Mouse (Mus musculus) hindbrain, embryonic 15.5 days (tissue): ENCODE measurements around the gene Zbtb43. TPM values are rescaled to one million over a fixed set of nuclear protein-coding genes. Genes with fewer than 3 reads are reported as not detected.

Experiments used
- ATAC-seq: fragments of 200-750 bp; cut with Nextera tagmentation; 2 replicates; pipeline ENCODE4 v1.8.0; 2017; ENCODE audit warnings: low read depth, moderate number of reproducible peaks, moderate TSS enrichment; ENCODE audit not compliant: low FRiP score
- H3K27ac ChIP-seq: fragments of 300-500 bp; sonication (generic); replicated peaks from 2 replicates; pipeline ENCODE4 v1.5.1; 2015; ENCODE audit warnings: mild to moderate bottlenecking, inconsistent platforms
- H3K27me3 ChIP-seq: fragments of 300-500 bp; sonication (generic); 2 replicates; pipeline ENCODE4 v1.6.1; 2015; ENCODE audit warnings: control low read depth, inconsistent platforms
- H3K36me3 ChIP-seq: fragments of 300-500 bp; sonication (generic); 2 replicates; pipeline ENCODE4 v1.6.1; 2015; ENCODE audit warnings: control low read depth, inconsistent platforms
- H3K4me1 ChIP-seq: fragments of 300-500 bp; sonication (generic); replicated peaks from 2 replicates; pipeline ENCODE4 v1.6.1; 2015; ENCODE audit warnings: control low read depth, inconsistent platforms
- H3K4me2 ChIP-seq: fragments of 300-500 bp; sonication (generic); 2 replicates; pipeline ENCODE4 v1.6.1; 2015; ENCODE audit warnings: moderate library complexity, mild to moderate bottlenecking, inconsistent platforms
- H3K4me3 ChIP-seq: fragments of 300-500 bp; sonication (generic); 2 replicates; pipeline ENCODE4 v1.5.1; 2015; ENCODE audit warnings: mild to moderate bottlenecking, inconsistent platforms
- H3K9ac ChIP-seq: fragments of 300-500 bp; sonication (generic); 2 replicates; pipeline ENCODE4 v1.6.1; 2015; ENCODE audit warnings: inconsistent platforms
- H3K9me3 ChIP-seq: fragments of 300-500 bp; sonication (generic); 2 replicates; pipeline ENCODE4 v1.6.1; 2016; ENCODE audit warnings: control low read depth, inconsistent platforms
- WGBS: fragments of 180-500 bp; shearing (Covaris S2); methylation state at CpG from one replicate; pipeline ENCODE4 v1.1.7; 2015; 5-methylcytosine and 5-hydroxymethylcytosine counted together
- polyA plus RNA-seq: library from polyadenylated mRNA; unstranded; fragments of >200 nt; fragmentation: Nextera tagmentation; extraction: Ambion mirVana; gene quantifications from 2 replicates; pipeline ENCODE4 v1.2.1, GENCODE M21; 2015

Gene Zbtb43
- polyA plus RNA-seq, 1 experiment from 2014 or later: 21.3 TPM

GRCm38 (mm10) chr2:33438377-33438776 lies 30.0 kb downstream of the Zbtb43 start:
- no peak overlapping the region for H3K27ac ChIP-seq
- H3K36me3 ChIP-seq: no peaks in the 10 kb centered on the region
- ATAC-seq: no peak
- H3K4me2 ChIP-seq: no peak overlapping the region
- peaks cover 28% of the 10 kb centered on the region for H3K4me1 ChIP-seq
- H3K9me3 ChIP-seq: no peaks in the 10 kb centered on the region
- no peak overlapping the region for H3K9ac ChIP-seq
- H3K4me3 ChIP-seq: no peak overlapping the region
- no peaks in the 10 kb centered on the region for H3K27me3 ChIP-seq
- WGBS: 23% methylated on average over 2 of the region's 2 CpGs

- Histone ChIP-seq H3K27me3 (no peaks in the 10 kb centered on the region), H3K9me3 (no peaks in the 10 kb centered on the region), H3K4me3 (no peak overlapping the region), H3K9ac (no peak overlapping the region), H3K36me3 (no peaks in the 10 kb centered on the region), H3K4me1 (peaks cover 28% of the 10 kb centered on the region), H3K27ac (no peak overlapping the region), H3K4me2 (no peak overlapping the region)
- WGBS: 57% methylated on average over 11 of the region's 11 CpGs
- ATAC-seq: no peak
Measured at GRCm38 (mm10) chr2:33437184-33437583, 31.2 kb downstream of the Zbtb43 start.

GRCm38 (mm10) chr2:33436035-33436580 lies 32.3 kb downstream of the Zbtb43 start:
- 7% methylated on average over 16 of the region's 16 CpGs for WGBS
- ATAC-seq: no peak
- H3K9me3 ChIP-seq: no peaks in the 10 kb centered on the region

GRCm38 (mm10) chr2:33435036-33435650 lies 33.2 kb downstream of the Zbtb43 start:
- Histone ChIP-seq H3K36me3 (no peaks in the 10 kb centered on the region), H3K9ac (no peak overlapping the region), H3K27me3 (no peaks in the 10 kb centered on the region), H3K4me1 (peaks cover 25% of the 10 kb centered on the region), H3K27ac (peak overlapping the region; percentile 27; the same call in 1 of the 2 replicates), H3K9me3 (no peaks in the 10 kb centered on the region), H3K4me3 (no peak overlapping the region), H3K4me2 (peak overlapping the region; percentile 54; the same call in 1 of the 2 replicates)
- WGBS: 36% methylated on average over 8 of the region's 8 CpGs
- no peak for ATAC-seq

More at GRCm38 (mm10) chr2:33436035-33436580, 32.3 kb downstream of the Zbtb43 start:
- no peaks in the 10 kb centered on the region for H3K36me3 ChIP-seq
- H3K9ac ChIP-seq: peak overlapping the region; percentile 13; the same call in 1 of the 2 replicates
- H3K27ac ChIP-seq: peak overlapping the region; percentile 27
- peak overlapping the region; percentile 54 for H3K4me2 ChIP-seq
- peaks cover 30% of the 10 kb centered on the region for H3K4me1 ChIP-seq
- H3K4me3 ChIP-seq: peak overlapping the region; percentile 20
- no peaks in the 10 kb centered on the region for H3K27me3 ChIP-seq

- H3K27me3 ChIP-seq: no peaks in the 10 kb centered on the region
- no peaks in the 10 kb centered on the region for H3K36me3 ChIP-seq
- H3K4me2 ChIP-seq: no peak overlapping the region
- no peaks in the 10 kb centered on the region for H3K9me3 ChIP-seq
- ATAC-seq: no peak
- H3K27ac ChIP-seq: no peak overlapping the region
- no peak overlapping the region for H3K9ac ChIP-seq
- H3K4me3 ChIP-seq: no peak overlapping the region
- peaks cover 45% of the 10 kb centered on the region for H3K4me1 ChIP-seq
- 58% methylated on average over 5 of the region's 5 CpGs for WGBS
Measured at GRCm38 (mm10) chr2:33432877-33433276, 35.5 kb downstream of the Zbtb43 start.

- H3K4me1 ChIP-seq: peaks cover 39% of the 10 kb centered on the region
- peak within 1 kb of the TSS; percentile 74 for H3K4me3 ChIP-seq
- WGBS: under 1% methylated on average over 65 of the region's 102 CpGs
- no peaks in the 10 kb centered on the region for H3K27me3 ChIP-seq
- H3K4me2 ChIP-seq: peak within 1 kb of the TSS; percentile 82
- peaks cover 4% of the 10 kb centered on the region; the same call in 1 of the 2 replicates for H3K36me3 ChIP-seq
- peak; percentile 59 for ATAC-seq
- peak within 1 kb of the TSS; percentile 77 for H3K27ac ChIP-seq
- peak within 1 kb of the TSS; percentile 89 for H3K9ac ChIP-seq
- no peaks in the 10 kb centered on the region for H3K9me3 ChIP-seq
Measured at GRCm38 (mm10) chr2:33430771-33431699, 37.3 kb downstream of the Zbtb43 start, which contains the start of gene Zbtb34. Gene Zbtb34, minus strand, starts transcription at chr2:33431324.

GRCm38 (mm10) chr2:33430081-33430770 lies 38.1 kb downstream of the Zbtb43 start:
- 8% methylated on average over 13 of the region's 13 CpGs for WGBS

GRCm38 (mm10) chr2:33429339-33429738 lies 39.0 kb downstream of the Zbtb43 start:
- H3K9me3 ChIP-seq: no peaks in the 10 kb centered on the region
- peak overlapping the region; percentile 82 for H3K4me2 ChIP-seq
- H3K4me1 ChIP-seq: peaks cover 28% of the 10 kb centered on the region
- ATAC-seq: no peak
- peak overlapping the region; percentile 7; the same call in 1 of the 2 replicates for H3K27ac ChIP-seq
- WGBS: 43% methylated on average over 6 of the region's 6 CpGs
- H3K9ac ChIP-seq: no peak overlapping the region
- peak overlapping the region; percentile 74 for H3K4me3 ChIP-seq
- peaks cover 4% of the 10 kb centered on the region; the same call in 1 of the 2 replicates for H3K36me3 ChIP-seq
- no peaks in the 10 kb centered on the region for H3K27me3 ChIP-seq

More at GRCm38 (mm10) chr2:33430081-33430770, 38.1 kb downstream of the Zbtb43 start:
- Histone ChIP-seq H3K9me3 (no peaks in the 10 kb centered on the region), H3K4me1 (peaks cover 31% of the 10 kb centered on the region), H3K4me2 (peak overlapping the region; percentile 82), H3K27ac (peak overlapping the region; percentile 77), H3K36me3 (peaks cover 4% of the 10 kb centered on the region; the same call in 1 of the 2 replicates), H3K4me3 (peak overlapping the region; percentile 74), H3K27me3 (no peaks in the 10 kb centered on the region), H3K9ac (peak overlapping the region; percentile 89)
- peak; percentile 10; the same call in 1 of the 2 replicates for ATAC-seq

- Histone ChIP-seq H3K4me3 (no peak overlapping the region), H3K36me3 (peaks cover 7% of the 10 kb centered on the region; the same call in 1 of the 2 replicates), H3K27ac (no peak overlapping the region), H3K9me3 (no peaks in the 10 kb centered on the region), H3K4me2 (no peak overlapping the region), H3K27me3 (no peaks in the 10 kb centered on the region), H3K4me1 (peaks cover 26% of the 10 kb centered on the region), H3K9ac (no peak overlapping the region)
- ATAC-seq: no peak
- 53% methylated on average over 10 of the region's 10 CpGs for WGBS
Measured at GRCm38 (mm10) chr2:33426640-33427398, 41.5 kb downstream of the Zbtb43 start.

- no peak overlapping the region for H3K4me3 ChIP-seq
- 0 out of 2 replicates have a peak, but pooled peaks cover 3% of the 10 kb centered on the region for H3K4me1 ChIP-seq
- H3K4me2 ChIP-seq: no peak overlapping the region
- no peak for ATAC-seq
- H3K27me3 ChIP-seq: no peaks in the 10 kb centered on the region
- WGBS: 89% methylated on average over 4 of the region's 4 CpGs
- no peaks in the 10 kb centered on the region for H3K9me3 ChIP-seq
- no peak overlapping the region for H3K27ac ChIP-seq
- no peak overlapping the region for H3K9ac ChIP-seq
- H3K36me3 ChIP-seq: no peaks in the 10 kb centered on the region
Measured at GRCm38 (mm10) chr2:33417454-33417853, 50.9 kb downstream of the Zbtb43 start.

- H3K27me3 ChIP-seq: no peaks in the 10 kb centered on the region
- H3K4me1 ChIP-seq: no peaks in the 10 kb centered on the region
- no peak overlapping the region for H3K4me3 ChIP-seq
- no peak for ATAC-seq
- no peak overlapping the region for H3K4me2 ChIP-seq
- no peak overlapping the region for H3K9ac ChIP-seq
- 95% methylated on average over 13 of the region's 13 CpGs for WGBS
- H3K36me3 ChIP-seq: peaks cover 20% of the 10 kb centered on the region
- no peak overlapping the region for H3K27ac ChIP-seq
- H3K9me3 ChIP-seq: no peaks in the 10 kb centered on the region
Measured at GRCm38 (mm10) chr2:33414019-33414418, 54.3 kb downstream of the Zbtb43 start.
